Mouse (Mus musculus): ENCODE results near the gene Defa2. TPM values are rescaled to one million over a fixed set of nuclear protein-coding genes. Genes with fewer than 3 reads are reported as not detected.
"Not testable (repeated sequence)": the region's sequence is repeated elsewhere in the genome, so short reads cannot be mapped to it uniquely, and the experiment has no call there.

Gene Defa2
- not detected in 2 replicates for polyA plus RNA-seq (2015; fragmentation: Nextera tagmentation; extraction: Ambion mirVana)

DNA sequence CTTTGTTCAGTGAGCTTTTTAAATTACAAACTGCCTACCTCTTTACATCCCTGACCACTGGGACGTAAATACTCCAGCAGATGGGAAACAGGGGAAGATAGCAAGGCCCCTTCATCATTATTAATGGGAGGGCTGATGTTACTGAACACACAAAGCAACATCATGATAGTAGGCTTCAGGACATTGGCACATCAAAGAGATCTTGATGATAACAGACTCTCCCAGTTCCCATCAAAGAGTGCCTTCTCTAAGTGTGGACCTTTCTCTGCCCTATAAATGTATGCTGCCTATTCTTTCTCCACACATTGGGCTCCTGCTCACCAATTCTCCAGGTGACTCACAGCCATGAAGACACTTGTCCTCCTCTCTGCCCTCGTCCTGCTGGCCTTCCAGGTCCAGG is at the start of gene Defa2:
Defa2 (plus strand) TSS at position 301 of the 400 bp plus-strand sequence.
- H3K9ac ChIP-seq; H3K36me3 ChIP-seq; H3K4me2 ChIP-seq; H3K27ac ChIP-seq; H3K27me3 ChIP-seq; H3K9me3 ChIP-seq; H3K4me1 ChIP-seq; H3K4me3 ChIP-seq; ATAC-seq (ENCODE audit: borderline replicate concordance, extremely low read depth, low FRiP score, low TSS enrichment): not testable (repeated sequence)
- WGBS: no CpG with 5 or more reads among the region's 2 CpGs

DNA sequence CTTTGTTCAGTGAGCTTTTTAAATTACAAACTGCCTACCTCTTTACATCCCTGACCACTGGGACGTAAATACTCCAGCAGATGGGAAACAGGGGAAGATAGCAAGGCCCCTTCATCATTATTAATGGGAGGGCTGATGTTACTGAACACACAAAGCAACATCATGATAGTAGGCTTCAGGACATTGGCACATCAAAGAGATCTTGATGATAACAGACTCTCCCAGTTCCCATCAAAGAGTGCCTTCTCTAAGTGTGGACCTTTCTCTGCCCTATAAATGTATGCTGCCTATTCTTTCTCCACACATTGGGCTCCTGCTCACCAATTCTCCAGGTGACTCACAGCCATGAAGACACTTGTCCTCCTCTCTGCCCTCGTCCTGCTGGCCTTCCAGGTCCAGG is 13.2 kb downstream of the Defa2 start, which contains the start of gene Defa33:
Defa33 (plus strand) TSS at position 301 of the 400 bp plus-strand sequence.
- no CpG with 5 or more reads among the region's 2 CpGs for WGBS
- not testable (repeated sequence) for H3K9me3 ChIP-seq; ATAC-seq (ENCODE audit: borderline replicate concordance, extremely low read depth, low FRiP score, low TSS enrichment); H3K4me1 ChIP-seq; H3K36me3 ChIP-seq; H3K27me3 ChIP-seq; H3K9ac ChIP-seq; H3K4me3 ChIP-seq; H3K4me2 ChIP-seq; H3K27ac ChIP-seq

DNA sequence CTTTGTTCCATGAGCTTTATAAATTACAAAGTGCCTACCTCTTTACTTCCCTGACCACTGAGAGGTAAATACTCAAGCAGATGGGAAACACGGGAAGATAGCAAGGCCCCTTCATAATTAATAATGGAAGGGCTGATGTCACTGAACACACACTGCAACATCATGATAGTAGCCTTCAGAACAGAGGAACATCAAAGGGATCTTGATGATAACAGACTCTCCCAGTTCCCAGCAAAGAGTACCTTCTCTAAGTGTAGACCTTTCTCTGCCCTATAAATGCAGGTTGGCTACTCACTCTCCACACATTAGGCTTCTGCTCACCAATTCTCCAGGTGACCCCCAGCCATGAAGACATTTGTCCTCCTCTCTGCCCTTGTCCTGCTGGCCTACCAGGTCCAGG is 48.8 kb downstream of the Defa2 start, which contains the start of gene Defa36:
Defa36 (plus strand) TSS at position 301 of the 400 bp plus-strand sequence.
- H3K4me2 ChIP-seq; ATAC-seq (ENCODE audit: borderline replicate concordance, extremely low read depth, low FRiP score, low TSS enrichment); H3K27me3 ChIP-seq; H3K27ac ChIP-seq; H3K4me1 ChIP-seq; H3K9ac ChIP-seq; H3K36me3 ChIP-seq; H3K4me3 ChIP-seq; H3K9me3 ChIP-seq: not testable (repeated sequence)
- WGBS: no CpG with 5 or more reads among the region's 1 CpGs

Other genes with a start within 250 kb of the Defa2 start
- not detected in 2 replicates for gene Defa30, start 243.9 kb upstream of the Defa2 start, polyA plus RNA-seq (2015; fragmentation: Nextera tagmentation; extraction: Ambion mirVana)
- gene Defa22, start 216.2 kb upstream of the Defa2 start, polyA plus RNA-seq (2015; fragmentation: Nextera tagmentation; extraction: Ambion mirVana): not detected in 2 replicates
- not detected in 2 replicates for gene Defa31, start 186.9 kb upstream of the Defa2 start, polyA plus RNA-seq (2015; fragmentation: Nextera tagmentation; extraction: Ambion mirVana)
- gene Gm15293, start 177.0 kb upstream of the Defa2 start, polyA plus RNA-seq (2015; fragmentation: Nextera tagmentation; extraction: Ambion mirVana): not detected in 2 replicates
- gene Gm15292, start 128.8 kb upstream of the Defa2 start, polyA plus RNA-seq (2015; fragmentation: Nextera tagmentation; extraction: Ambion mirVana): not detected in 2 replicates
- not detected in 2 replicates for gene Defa27, start 63.0 kb upstream of the Defa2 start, polyA plus RNA-seq (2015; fragmentation: Nextera tagmentation; extraction: Ambion mirVana)
- not detected in 2 replicates for gene Defa29, start 51.5 kb upstream of the Defa2 start, polyA plus RNA-seq (2015; fragmentation: Nextera tagmentation; extraction: Ambion mirVana)
- gene Defa33, start 13.3 kb downstream of the Defa2 start, polyA plus RNA-seq (2015; fragmentation: Nextera tagmentation; extraction: Ambion mirVana): not detected in 2 replicates
- gene Defa36, start 48.9 kb downstream of the Defa2 start, polyA plus RNA-seq (2015; fragmentation: Nextera tagmentation; extraction: Ambion mirVana): not detected in 2 replicates
- gene Gm7849, start 78.0 kb downstream of the Defa2 start, polyA plus RNA-seq (2015; fragmentation: Nextera tagmentation; extraction: Ambion mirVana): not detected in 2 replicates
- gene Defa20, start 130.7 kb downstream of the Defa2 start, polyA plus RNA-seq (2015; fragmentation: Nextera tagmentation; extraction: Ambion mirVana): not detected in 2 replicates
- gene Defa32, start 150.5 kb downstream of the Defa2 start, polyA plus RNA-seq (2015; fragmentation: Nextera tagmentation; extraction: Ambion mirVana): not detected in 2 replicates
- not detected in 2 replicates for gene Defa37, start 186.9 kb downstream of the Defa2 start, polyA plus RNA-seq (2015; fragmentation: Nextera tagmentation; extraction: Ambion mirVana)
- gene Defa28, start 204.5 kb downstream of the Defa2 start, polyA plus RNA-seq (2015; fragmentation: Nextera tagmentation; extraction: Ambion mirVana): not detected in 2 replicates
- not detected in 2 replicates for gene Gm7861, start 216.0 kb downstream of the Defa2 start, polyA plus RNA-seq (2015; fragmentation: Nextera tagmentation; extraction: Ambion mirVana)
- not detected in 2 replicates for gene Defa26, start 239.7 kb downstream of the Defa2 start, polyA plus RNA-seq (2015; fragmentation: Nextera tagmentation; extraction: Ambion mirVana)